Mouse (Mus musculus): ENCODE data around the gene Nptxr. TPM values are rescaled to one million over a fixed set of nuclear protein-coding genes. Genes with fewer than 3 reads are reported as not detected.
A peak's percentile ranks its signal among the peaks of the same experiment; 100 is the strongest.
"Not testable (repeated sequence)": the region's sequence is repeated elsewhere in the genome, so short reads cannot be mapped to it uniquely, and the experiment has no call there.

Nptxr gene
- total RNA-seq, 2 experiments from 2014 or later: not detected

DNA sequence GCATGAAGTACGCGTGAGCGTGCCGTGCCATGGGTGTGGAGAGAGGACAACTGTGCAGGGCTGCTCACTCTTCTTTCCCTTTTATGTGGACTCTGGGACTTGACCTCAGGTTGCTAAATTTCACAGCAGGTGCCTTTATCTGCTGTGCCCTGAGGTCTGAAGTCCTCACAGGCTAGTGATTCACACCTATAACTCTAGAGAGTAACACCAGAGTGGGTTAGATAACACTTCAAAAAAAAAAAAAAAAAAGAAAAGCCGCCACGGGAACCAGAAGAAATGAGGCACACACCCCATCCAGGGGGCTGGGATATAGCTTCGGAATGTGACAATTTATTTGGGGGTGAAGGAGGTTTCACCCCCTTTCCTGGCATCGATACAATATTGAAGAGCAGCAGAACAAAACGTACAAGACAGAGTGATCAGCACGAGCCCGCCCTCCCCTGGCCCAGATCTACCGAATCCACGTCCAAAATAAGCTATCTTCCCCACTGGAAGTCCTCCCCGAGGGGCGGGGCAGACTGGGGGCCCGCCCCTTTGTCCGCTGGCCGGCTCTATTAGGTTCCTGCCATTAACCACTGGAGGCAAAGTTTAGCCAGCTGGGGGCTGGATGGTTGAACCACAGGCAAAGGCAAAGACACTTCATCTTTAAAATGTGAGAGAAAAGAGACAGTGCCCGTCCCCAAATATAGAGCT, 19.2 kb upstream of the Nptxr start:
- 0 out of 2 replicates have a peak, but pooled peaks have one; percentile 16 for ATAC-seq (replicated peaks; ENCODE audit: low FRiP score, low TSS enrichment, poor library complexity, severe bottlenecking)

- ATAC-seq (replicated peaks; ENCODE audit: low FRiP score, low TSS enrichment, poor library complexity, severe bottlenecking): peak; percentile 79
Measured at GRCm38 (mm10) chr15:79822265-79823199, 18.0 kb upstream of the Nptxr start.

- ATAC-seq (replicated peaks; ENCODE audit: low FRiP score, low TSS enrichment, poor library complexity, severe bottlenecking): no peak
Measured at GRCm38 (mm10) chr15:79818325-79818724, 13.8 kb upstream of the Nptxr start.

DNA sequence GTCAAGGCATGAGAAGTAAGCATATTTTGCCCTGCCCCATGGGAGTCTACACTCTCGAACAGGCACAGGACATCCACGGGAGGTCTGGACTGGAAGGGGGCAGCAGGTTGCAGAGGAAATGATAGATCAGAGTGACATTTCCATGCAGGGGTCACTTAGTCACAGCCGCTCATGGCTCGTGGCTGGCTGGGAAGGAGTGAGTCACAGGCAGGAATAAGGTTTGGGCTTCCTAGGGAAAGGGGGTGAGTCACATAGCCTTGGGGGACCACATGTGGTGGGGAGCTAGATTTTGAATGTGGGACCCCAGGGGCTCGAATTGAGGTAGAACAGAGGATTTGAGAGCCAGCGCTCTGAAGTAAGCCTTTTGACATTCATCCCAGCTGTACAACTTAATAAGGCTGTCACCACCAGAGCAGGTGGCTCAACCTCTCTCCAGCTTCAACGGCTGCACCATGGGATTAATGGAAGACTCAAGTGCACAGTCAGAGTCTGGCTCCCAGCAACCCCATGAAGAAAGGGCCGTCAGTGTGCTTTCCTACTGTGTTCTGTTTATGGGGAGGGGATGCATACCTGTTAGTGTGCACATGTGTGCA, 9.2 kb upstream of the Nptxr start:
- ATAC-seq (replicated peaks; ENCODE audit: low FRiP score, low TSS enrichment, poor library complexity, severe bottlenecking): no peak

DNA sequence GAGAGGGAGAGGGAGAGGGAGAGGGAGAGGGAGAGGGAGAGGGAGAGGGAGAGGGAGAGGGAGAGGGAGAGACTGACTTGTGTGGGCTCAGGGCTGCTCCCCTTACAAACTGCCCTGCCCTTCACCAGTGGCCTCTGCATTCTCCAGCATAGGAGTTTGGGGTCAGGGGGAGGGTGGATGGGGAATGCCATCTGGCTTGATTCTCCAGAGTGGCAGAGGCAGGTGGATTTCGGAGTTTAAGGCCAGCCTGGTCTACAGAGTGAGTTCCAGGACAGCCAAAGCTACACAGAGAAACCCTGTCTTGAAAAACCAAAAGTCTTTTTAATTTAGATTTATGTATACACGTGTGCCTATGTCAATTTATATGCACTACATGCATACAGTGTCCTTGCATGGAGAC, 8.3 kb upstream of the Nptxr start:
- not testable (repeated sequence) for ATAC-seq (replicated peaks; ENCODE audit: low FRiP score, low TSS enrichment, poor library complexity, severe bottlenecking)

DNA sequence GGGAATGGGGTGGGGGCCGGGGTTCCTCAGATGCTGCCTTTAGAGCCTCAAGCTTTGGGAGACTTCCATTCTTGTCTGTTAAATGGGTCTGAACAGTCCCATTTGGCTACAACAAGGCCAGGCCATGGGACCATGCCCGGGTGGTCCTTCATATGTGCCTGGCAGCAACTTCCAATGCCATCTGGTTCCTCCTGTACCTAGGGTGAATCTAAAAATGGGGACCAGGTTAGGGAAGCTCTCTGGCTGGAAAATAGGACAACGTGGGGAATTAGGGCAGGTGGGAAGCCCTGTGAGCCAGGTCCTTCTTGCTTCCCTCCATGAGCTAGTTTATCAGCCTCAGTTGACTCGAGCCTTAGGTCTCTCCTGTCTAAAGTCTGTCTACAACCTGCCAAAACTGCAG, 6.4 kb upstream of the Nptxr start:
- no peak for ATAC-seq (replicated peaks; ENCODE audit: low FRiP score, low TSS enrichment, poor library complexity, severe bottlenecking)

- ATAC-seq (replicated peaks; ENCODE audit: low FRiP score, low TSS enrichment, poor library complexity, severe bottlenecking): no peak
Measured at GRCm38 (mm10) chr15:79810061-79810460, 5.5 kb upstream of the Nptxr start.

DNA sequence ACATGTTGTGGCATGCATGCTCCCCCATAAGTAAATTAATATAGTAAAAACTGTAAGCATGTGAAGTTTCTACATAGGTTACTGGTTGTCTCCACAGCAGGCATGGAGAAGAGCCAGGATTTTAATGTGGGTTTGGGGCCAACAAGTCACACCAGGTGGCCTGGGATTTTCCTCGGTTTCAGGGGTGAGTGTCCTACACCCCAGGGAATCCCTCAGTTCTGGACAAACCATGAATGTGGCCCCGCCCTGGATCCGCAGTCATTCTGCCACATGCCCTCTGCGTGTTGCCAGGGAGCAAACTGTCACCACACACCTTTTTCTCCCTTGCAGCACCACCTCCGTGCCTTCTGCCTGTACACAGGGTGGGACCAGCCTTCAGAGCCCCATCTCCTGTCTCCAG, 4.1 kb upstream of the Nptxr start:
- ATAC-seq (replicated peaks; ENCODE audit: low FRiP score, low TSS enrichment, poor library complexity, severe bottlenecking): no peak

DNA sequence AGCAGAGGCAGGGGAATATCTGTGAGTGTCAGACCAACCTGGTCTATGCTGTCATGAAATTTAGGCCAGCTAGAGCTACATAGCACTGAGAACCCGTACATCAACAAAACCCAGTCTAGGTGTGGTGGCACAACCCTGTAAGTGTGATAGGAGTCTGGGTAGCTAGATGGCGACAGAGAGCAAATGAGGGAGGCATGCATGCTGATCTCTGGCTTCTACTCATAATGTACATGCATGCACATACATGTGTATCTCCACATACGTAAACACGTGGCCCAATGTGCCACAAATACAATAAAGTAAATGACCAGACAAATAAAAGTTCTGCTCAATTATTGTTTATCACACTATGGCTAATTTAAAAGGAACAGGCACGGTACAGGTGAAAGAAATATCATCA, 3.5 kb upstream of the Nptxr start:
- peak; percentile 74; the same call in 1 of the 2 replicates for ATAC-seq (replicated peaks; ENCODE audit: low FRiP score, low TSS enrichment, poor library complexity, severe bottlenecking)

- no peak for ATAC-seq (replicated peaks; ENCODE audit: low FRiP score, low TSS enrichment, poor library complexity, severe bottlenecking)
Measured at GRCm38 (mm10) chr15:79807050-79807449, 2.5 kb upstream of the Nptxr start.

GRCm38 (mm10) chr15:79805246-79805645, 680 bp upstream of the Nptxr start:
- ATAC-seq (replicated peaks; ENCODE audit: low FRiP score, low TSS enrichment, poor library complexity, severe bottlenecking): no peak

- no peak for ATAC-seq (replicated peaks; ENCODE audit: low FRiP score, low TSS enrichment, poor library complexity, severe bottlenecking)
Measured at GRCm38 (mm10) chr15:79803533-79804351, 824 bp downstream of the Nptxr start.

DNA sequence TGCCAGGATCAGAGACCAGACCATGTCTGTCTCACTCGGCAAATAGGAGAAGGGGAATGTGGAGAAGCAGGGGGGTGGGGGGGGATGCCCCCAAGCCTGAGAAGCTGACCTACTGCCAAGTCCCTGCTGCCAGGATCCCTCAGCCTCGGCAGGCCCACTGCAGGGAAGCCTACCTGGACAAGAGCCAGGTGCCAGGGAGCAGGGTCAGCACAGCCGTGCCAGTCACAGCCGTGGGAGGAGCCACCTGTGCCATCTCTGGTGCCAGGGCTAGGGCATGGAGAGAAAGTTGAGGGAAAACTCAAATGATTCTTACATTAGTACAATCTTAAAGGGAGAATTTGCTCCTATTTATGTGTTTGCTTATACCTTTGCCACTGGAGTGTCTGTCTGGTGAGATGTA, 2.3 kb downstream of the Nptxr start:
- ATAC-seq (replicated peaks; ENCODE audit: low FRiP score, low TSS enrichment, poor library complexity, severe bottlenecking): no peak

- no peak for ATAC-seq (replicated peaks; ENCODE audit: low FRiP score, low TSS enrichment, poor library complexity, severe bottlenecking)
Measured at GRCm38 (mm10) chr15:79801646-79802045, 2.9 kb downstream of the Nptxr start.

- ATAC-seq (replicated peaks; ENCODE audit: low FRiP score, low TSS enrichment, poor library complexity, severe bottlenecking): no peak
Measured at GRCm38 (mm10) chr15:79800701-79801100, 3.9 kb downstream of the Nptxr start.

DNA sequence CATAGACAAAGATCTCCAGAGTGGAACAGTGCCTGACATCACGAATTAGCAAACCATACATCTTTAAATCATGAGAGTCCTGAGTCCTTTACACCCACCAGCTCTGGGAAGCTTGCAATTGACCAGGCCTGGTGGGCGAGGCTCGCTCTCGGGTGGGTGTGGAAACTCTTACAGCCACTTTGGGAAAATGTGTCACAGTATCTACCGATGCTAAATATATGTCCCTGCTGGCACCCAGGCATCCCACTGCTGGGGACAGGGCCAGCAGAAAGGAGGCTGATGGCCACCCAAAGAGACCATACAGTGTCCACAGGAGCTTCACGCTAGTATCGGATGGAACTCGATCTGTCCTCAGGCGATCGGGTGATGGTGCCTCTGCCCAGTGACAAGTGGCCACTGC, 6.0 kb downstream of the Nptxr start:
- ATAC-seq (replicated peaks; ENCODE audit: low FRiP score, low TSS enrichment, poor library complexity, severe bottlenecking): no peak

DNA sequence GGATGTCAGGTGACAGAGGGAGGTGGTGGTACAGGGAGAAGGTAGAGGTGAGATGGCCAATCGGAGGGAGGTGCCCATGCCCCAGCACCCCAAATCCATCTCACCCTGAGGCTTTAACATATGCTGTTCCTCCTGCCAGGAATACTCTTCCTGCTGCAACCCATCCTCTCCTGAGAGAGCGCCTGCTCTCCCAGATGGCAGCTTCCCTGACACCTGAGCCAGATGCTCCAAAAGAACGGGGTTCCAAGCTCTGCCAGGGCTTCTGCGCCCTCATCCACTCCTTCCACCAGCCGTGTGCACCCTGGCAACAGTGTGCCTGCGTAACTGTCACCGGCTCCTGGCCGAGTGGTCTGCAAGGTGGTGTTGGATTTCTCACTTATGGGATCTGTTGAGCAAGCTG, 6.9 kb downstream of the Nptxr start:
- ATAC-seq (replicated peaks; ENCODE audit: low FRiP score, low TSS enrichment, poor library complexity, severe bottlenecking): no peak

DNA sequence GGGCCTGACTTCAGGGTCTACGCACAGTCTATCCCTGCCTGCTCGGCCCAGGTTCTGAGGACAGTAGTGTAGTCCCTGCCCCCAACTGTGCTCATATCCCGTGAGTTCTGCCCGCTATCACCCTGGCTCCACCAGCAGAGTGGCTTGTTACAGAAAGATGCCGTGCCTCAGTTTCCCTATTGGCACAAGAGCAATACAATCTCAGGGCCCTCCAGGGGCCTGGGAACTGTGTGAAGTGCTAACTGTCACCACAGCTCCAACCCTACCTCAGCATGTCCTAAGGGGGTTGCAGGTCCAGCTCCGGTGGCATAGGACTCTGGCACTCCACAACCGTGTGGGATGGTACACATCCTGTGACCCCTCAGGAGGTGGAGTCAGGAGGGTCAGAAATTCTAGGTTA, 7.5 kb downstream of the Nptxr start:
- ATAC-seq (replicated peaks; ENCODE audit: low FRiP score, low TSS enrichment, poor library complexity, severe bottlenecking): no peak

- no peak for ATAC-seq (replicated peaks; ENCODE audit: low FRiP score, low TSS enrichment, poor library complexity, severe bottlenecking)
Measured at GRCm38 (mm10) chr15:79796256-79796655, 8.3 kb downstream of the Nptxr start.

- no peak for ATAC-seq (replicated peaks; ENCODE audit: low FRiP score, low TSS enrichment, poor library complexity, severe bottlenecking)
Measured at GRCm38 (mm10) chr15:79794173-79794572, 10.4 kb downstream of the Nptxr start.
